Mouse (Mus musculus) layer of hippocampus, adult 9-11 months (tissue): Measurements from ENCODE around the gene Cox5b.
"Not testable (repeated sequence)": the region's sequence is repeated elsewhere in the genome, so short reads cannot be mapped to it uniquely, and the experiment has no call there.

Experiments used
- DNase-seq: peaks from one replicate; pipeline ENCODE4 v3.0.0; 2022

Cox5b gene

GRCm38 (mm10) chr1:36691271-36692155 is at the start of gene Cox5b:
Cox5b (plus strand) TSS chr1:36691449.
- DNase-seq: peak; percentile 97

GRCm38 (mm10) chr1:36643957-36644614 is 47.2 kb upstream of the Cox5b start:
- DNase-seq: no peak

DNA sequence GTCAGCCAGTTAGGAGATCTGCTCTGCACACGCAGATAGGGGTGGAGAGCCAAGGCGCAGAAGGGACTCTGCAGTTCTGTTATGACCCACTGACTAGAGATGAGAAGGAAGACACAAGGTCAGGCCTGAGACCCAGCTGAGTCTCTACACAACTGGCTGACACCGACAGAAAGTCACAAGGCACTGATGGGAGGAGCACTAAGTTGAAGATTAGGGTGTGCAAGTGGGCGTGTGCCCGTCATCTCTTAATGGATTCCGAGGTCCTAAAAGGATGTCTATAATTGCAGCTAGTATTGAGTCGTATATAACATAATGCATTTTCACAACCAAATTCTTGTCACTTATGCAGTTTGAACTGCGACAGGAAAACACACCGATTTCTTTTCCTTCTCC is 46.6 kb upstream of the Cox5b start:
- no peak for DNase-seq

GRCm38 (mm10) chr1:36646285-36646684 is 45.0 kb upstream of the Cox5b start:
- no peak for DNase-seq

GRCm38 (mm10) chr1:36647631-36648030 is 43.6 kb upstream of the Cox5b start:
- DNase-seq: no peak

- no peak for DNase-seq
Observed at GRCm38 (mm10) chr1:36655039-36655438, 36.2 kb upstream of the Cox5b start.

DNA sequence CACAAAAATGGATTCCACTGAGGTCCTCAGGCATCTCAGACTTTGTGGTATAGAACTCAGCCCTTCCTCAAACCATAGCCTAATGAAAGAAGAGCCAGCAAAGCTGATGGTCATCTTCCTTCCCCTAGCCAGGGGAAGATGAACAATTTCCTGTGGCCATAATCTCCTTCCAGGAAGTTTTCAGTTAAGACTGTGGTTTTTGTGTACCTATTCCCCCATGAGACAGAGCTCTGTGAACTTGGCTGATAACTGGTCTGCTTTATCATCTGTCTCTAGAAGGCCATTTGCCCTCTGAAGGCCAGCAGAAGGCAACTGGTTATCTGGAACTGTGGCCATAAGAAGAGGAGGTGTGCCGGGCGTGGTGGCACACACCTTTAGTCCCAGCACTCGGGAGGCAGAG is 35.0 kb upstream of the Cox5b start:
- DNase-seq: no peak

DNA sequence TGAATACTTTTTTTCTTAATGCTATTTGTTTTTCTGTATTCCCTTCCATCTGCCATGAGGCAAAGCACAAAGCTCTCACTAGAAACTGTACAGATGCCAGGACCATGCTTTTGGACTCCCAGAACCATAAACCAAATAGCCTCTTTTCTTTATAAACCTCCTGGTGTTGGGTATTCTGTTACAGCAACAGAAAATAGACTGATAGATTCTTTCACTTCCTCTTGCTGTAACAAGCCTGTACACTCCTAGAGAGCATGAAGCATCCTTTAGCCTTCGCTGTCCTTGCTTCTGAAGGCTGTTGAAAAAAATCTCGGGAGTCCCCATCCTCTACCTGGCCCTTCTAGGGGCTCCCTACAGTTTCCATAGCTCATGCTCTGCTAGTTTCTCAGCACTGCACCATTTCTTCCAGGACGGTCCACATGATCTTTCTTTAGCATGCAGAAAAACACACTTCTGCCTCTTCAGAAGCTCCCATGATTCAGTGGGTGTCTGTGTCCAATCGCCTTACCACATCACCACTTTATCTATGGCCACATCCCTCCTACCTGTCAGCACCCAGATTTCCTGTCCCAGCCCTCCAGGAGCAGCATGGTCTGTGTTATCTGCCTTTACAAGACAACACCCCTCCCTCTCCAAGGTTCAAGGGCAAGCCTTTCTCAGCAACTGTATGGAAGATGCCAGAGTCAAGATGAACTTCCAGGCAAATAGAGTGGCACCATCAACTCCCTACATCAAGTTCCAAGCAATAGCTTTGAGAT is 33.4 kb upstream of the Cox5b start:
- DNase-seq: no peak

GRCm38 (mm10) chr1:36658621-36659399 is 32.4 kb upstream of the Cox5b start:
- DNase-seq: no peak

- peak; percentile 21 for DNase-seq
Observed at GRCm38 (mm10) chr1:36664457-36664856, 26.8 kb upstream of the Cox5b start.

GRCm38 (mm10) chr1:36665165-36665723 is 26.0 kb upstream of the Cox5b start:
- DNase-seq: no peak

GRCm38 (mm10) chr1:36665934-36666333 is 25.3 kb upstream of the Cox5b start:
- no peak for DNase-seq

DNA sequence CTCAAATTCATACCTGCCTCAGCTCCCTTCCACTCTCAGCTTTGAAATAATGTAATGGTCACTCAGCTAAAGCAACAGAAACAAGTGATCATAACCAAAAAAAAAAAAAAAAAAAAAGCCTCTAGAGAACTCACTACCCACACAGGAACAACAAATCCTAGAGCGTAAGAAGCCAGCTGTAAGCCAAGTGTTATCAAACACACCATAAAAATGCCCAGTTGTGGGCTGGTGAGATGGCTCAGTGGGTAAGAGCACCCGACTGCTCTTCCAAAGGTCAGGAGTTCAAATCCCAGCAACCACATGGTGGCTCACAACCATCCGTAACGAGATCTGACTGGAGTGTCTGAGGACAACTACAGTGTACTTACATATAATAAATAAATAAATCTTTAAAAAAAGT is 23.2 kb upstream of the Cox5b start:
- not testable (repeated sequence) for DNase-seq

GRCm38 (mm10) chr1:36670256-36670655 is 21.0 kb upstream of the Cox5b start:
- no peak for DNase-seq

DNA sequence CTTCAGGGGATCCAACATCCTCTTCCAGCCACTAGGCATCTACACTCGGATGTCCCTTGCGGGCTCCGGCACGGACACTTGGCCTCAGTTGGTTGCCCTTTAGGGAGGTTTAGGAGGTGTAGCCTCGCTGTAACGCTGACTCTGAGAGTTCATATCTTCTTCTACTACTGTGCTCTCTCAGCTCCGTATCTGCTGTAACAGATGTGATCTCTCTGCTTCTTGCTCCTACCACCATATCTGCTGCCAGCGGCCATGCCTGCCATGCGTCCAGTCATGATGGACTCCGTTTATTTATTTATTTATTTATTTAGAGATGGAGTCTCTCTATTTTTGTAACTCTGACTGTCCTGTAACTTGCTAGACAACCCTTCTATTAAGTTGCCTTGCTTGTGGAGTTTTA is 20.0 kb upstream of the Cox5b start:
- DNase-seq: no peak

- peak; percentile 23 for DNase-seq
Observed at GRCm38 (mm10) chr1:36672648-36673350, 18.4 kb upstream of the Cox5b start.

DNA sequence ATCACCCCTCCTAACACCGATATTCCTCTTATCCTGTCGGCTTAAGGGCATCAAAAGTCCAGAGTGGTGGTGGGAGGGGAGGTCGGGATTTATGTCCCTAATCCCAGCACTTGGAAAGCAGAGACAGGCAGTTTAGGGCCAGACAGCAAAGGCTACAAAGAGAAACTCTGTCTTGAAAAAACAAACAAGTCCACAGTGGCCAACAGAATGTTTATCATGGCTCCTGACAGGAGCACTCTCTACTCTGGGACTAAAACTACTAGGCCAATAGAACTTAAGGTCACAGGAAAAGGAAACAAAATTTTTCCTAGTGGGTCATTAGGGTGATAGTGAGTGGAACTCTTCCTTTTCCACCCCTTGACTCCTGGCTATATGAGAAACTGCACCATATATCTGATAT is 16.3 kb upstream of the Cox5b start:
- DNase-seq: no peak

DNA sequence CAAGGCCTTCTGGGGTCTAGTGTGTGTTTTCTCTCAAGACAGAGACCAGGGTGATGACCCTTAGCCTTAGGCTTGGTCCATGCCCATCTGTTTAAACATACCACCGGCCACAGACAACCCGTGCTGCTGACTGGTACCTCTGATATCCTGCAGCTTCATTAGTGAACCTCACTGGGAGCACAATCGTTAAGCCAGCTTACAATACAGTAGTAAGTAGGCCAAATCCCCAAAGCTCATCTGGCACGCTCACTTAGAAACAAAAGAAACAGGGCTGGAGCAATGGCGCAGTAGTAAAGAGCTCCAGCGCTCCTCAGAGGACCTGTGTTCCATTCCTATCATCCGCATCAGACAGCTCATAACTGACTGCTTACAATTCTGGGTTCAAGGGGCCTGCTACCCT is 10.4 kb upstream of the Cox5b start:
- DNase-seq: no peak

GRCm38 (mm10) chr1:36682620-36683355 is 8.5 kb upstream of the Cox5b start, which contains the start of gene Fam178b:
Fam178b (minus strand) TSS chr1:36683183.
- DNase-seq: no peak

DNA sequence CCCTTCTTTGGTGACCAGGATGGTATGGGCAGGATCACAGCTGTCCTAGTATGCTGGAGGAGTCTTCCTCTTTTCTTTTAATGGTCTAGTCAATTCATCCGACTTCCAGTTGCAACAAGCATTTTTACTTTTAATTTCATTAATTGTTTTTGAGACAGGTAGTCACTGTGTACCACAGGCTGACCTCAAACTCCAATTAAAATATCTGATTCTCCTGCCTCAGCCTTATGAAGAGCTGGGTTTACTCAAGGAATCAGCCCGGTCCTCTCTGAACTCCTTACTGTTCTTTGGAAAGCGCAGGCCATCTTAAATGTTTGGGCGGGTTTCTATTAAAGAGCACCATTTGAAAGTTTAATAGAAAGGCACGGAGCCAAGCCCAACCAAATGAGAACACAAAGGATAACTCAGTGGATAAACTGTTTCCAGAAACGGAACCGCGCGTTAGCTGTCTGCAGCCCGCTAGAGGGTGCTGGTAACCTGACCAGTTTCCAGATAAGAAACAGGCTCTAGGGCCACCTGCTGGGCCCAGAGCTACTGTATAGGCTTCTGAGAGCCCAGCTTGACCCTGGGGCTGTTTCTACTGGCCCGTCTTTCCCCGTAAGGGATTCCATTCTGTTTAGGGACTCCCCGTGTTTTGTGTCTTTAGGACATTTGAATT is 7.3 kb upstream of the Cox5b start:
- DNase-seq: peak; percentile 83
